Mouse (Mus musculus) skeletal muscle tissue, postnatal 0 days (tissue): ENCODE measurements around the gene Lipm. TPM values are rescaled to one million over a fixed set of nuclear protein-coding genes. Genes with fewer than 3 reads are reported as not detected.

Source experiments
- microRNA-seq, 2 experiments: library from miRNA; unstranded; fragments of <30 nt; microRNA quantifications; one replicate each; pipeline ENCODE4; 2016
- polyA plus RNA-seq: library from polyadenylated mRNA; unstranded; fragments of >200 nt; fragmentation: Nextera tagmentation; extraction: Ambion mirVana; gene quantifications from 2 replicates; pipeline ENCODE4 v1.2.1, GENCODE M21; 2015

Gene Lipm
- polyA plus RNA-seq: 1.2 TPM in 1 of 2 replicates, not detected in the other

GRCm38 (mm10) chr19:34100633-34101032 is at the start of gene Lipm:
TSS of gene Lipm (plus strand) at chr19:34100933.

GRCm38 (mm10) chr19:34066779-34067472 is 33.8 kb upstream of the Lipm start, which contains the start of gene Lipn:
TSS of gene Lipn (plus strand) at chr19:34067358.

GRCm38 (mm10) chr19:34165891-34166290 is 65.2 kb downstream of the Lipm start, which contains the start of gene Ankrd22:
TSS of gene Ankrd22 (minus strand) at chr19:34166053.

Small RNA genes within 50 kb of the gene (microRNA-seq; reads per million reads assigned to microRNA genes)
- gene Gm23334: 0 reads per million in 2 experiments

Other genes with a start within 250 kb of the Lipm start
- 0.10 TPM in 1 of 2 replicates, not detected in the other for gene Lipf, start 139.7 kb upstream of the Lipm start, polyA plus RNA-seq
- 0.83 TPM in 1 of 2 replicates, not detected in the other for gene Lipk, start 92.6 kb upstream of the Lipm start, polyA plus RNA-seq
- gene Lipn, start 33.6 kb upstream of the Lipm start, polyA plus RNA-seq: 0.19 TPM in 1 of 2 replicates, not detected in the other
- gene Ankrd22, start 65.1 kb downstream of the Lipm start, polyA plus RNA-seq: 0.38 TPM in 1 of 2 replicates, not detected in the other
- gene Stambpl1, start 91.3 kb downstream of the Lipm start, polyA plus RNA-seq: 3.0 and 3.8 TPM in 2 replicates
- 297 and 304 TPM in 2 replicates for gene Acta2, start 154.7 kb downstream of the Lipm start, polyA plus RNA-seq
- 4.6 and 6.7 TPM in 2 replicates for gene Fas, start 189.7 kb downstream of the Lipm start, polyA plus RNA-seq